Mouse (Mus musculus) heart, adult 11 months (tissue): Measurements from ENCODE around the gene Abhd11.
"Not testable (repeated sequence)": the region's sequence is repeated elsewhere in the genome, so short reads cannot be mapped to it uniquely, and the experiment has no call there.

Experiments used
- DNase-seq: peaks from one replicate; pipeline ENCODE4 v3.0.0; 2022

Abhd11 gene

DNA sequence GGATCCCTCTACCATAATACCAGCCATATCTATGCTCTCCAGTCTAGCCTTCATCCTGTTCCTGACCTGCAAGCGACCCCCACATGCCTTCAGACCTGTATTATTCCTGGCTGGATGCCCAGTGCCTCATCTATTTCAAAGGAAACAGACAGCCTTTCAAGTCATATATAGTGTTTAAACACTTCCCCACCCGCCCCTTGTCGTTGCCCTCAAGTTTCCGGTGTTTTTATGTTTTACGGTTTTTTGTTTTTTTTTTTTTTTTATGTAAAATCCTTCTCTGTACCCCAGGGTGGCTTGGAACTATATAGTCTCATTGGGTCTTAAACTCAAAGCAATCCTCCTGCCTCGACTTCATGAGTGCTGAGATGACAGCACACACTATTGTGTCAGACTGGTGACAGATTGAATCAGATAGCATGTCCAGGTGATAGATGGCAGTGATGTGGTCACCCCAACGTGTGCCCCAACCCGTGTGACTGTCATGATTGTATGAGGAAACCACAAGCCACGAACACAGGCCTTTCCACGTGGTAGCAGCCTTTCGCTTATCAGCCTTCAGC, 15.8 kb downstream of the Abhd11 start:
- peak; percentile 94 for DNase-seq

GRCm38 (mm10) chr5:135025899-135026298, 16.9 kb downstream of the Abhd11 start:
- DNase-seq, result no peak

- DNase-seq, result no peak
Measured at GRCm38 (mm10) chr5:135029007-135029854, 20.3 kb downstream of the Abhd11 start.

DNA sequence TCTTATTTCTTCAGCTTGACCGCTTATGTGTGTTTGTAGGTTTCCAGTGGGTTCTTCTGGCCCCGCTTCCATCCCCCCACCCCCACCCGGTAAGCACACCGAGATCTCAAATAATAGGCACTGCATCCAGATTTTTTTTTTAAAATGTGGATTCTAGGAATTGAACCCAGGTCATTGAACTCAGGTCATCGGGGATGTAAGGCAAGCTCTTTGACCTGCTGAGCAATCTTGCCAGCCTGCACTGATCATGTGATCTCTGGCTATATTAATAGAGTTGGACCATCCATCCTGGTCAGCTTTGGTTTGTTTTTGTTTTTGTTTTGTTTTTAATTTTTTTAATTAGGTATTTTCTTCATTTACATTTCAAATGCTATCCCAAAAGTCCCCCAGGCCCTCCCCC, 23.6 kb downstream of the Abhd11 start:
- DNase-seq, result no peak

GRCm38 (mm10) chr5:135034593-135034992, 25.6 kb downstream of the Abhd11 start:
- DNase-seq, result no peak

DNA sequence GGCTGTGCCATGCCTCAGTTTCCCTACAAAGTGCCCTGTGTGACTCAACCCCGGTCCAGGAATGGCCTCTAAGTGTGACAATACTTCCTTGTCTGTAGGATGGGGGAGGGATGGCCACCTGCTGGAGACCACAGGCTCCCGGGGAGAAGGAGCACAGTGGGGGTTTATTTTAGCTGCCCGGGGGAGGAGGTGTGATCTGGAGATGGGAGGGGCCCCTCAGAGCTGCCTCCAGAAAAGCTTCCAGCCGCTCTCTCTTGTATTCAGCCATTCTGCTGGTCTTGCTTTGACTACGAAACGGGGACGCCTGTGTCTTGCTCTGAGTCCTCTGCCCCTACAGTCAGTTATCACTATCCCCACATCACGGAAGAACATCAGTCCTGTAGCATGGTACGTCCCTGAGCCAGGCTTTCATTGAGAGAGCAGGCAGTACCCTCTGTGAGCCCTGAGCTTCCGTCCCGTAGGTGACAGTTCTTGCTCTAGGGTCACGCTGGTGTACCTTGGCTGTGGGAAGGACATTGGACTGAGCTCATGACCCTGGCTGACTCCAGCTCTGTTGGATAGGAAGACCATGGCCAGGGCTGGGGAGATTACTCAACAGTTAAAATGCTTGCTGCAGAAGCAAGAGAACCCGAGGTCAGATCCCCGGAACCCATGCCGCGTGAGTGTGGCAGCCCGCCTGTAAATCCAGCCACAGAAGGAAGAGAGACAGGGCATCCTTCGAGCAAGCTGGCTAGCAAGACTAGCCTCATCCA, 26.8 kb downstream of the Abhd11 start:
- DNase-seq, result no peak

DNA sequence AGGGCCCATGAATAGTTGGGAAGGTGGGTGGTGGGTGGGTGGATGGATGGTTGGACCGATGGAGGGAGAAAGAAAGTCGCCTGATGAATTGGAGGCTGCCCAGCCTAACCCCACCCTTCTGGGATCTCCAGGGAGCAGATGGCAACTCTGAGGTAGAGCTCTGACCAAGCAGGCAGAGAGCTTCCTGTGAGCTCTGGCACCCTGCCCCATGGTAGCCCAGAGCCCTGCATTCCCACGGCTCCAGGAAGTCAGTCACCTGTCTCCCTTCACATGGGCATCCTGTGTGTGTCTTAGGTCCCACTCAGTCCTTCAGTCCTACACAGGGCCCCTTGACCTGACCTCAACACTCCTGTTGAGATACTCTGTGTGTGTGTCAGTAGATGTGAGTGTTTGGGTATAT, 29.0 kb downstream of the Abhd11 start:
- no peak for DNase-seq

- no peak for DNase-seq
Measured at GRCm38 (mm10) chr5:135039541-135039940, 30.6 kb downstream of the Abhd11 start.

- DNase-seq, result no peak
Measured at GRCm38 (mm10) chr5:135040059-135040458, 31.1 kb downstream of the Abhd11 start.

GRCm38 (mm10) chr5:135040777-135041176, 31.8 kb downstream of the Abhd11 start:
- DNase-seq, result no peak

GRCm38 (mm10) chr5:135042105-135042788, 33.3 kb downstream of the Abhd11 start:
- no peak for DNase-seq

DNA sequence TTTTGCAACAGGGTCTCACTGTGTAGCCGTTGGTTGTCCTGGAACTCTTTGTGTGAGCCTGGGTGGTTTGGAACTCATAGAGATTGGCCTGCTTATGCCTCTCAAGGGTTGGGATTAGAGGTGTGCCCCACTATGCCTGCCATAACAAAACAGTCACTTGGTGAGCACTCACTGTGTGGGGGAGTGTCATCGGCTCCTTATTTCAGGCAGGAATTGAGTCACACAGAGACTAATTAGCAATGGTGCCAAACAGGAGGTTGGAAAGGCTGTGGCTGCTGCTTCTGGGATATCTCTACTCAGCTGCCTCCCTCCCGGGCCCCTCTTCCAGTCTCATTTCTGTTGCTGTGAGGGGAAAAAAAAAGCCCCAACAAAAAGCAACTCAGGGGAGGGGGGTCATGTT, 35.6 kb downstream of the Abhd11 start:
- DNase-seq, result no peak

DNA sequence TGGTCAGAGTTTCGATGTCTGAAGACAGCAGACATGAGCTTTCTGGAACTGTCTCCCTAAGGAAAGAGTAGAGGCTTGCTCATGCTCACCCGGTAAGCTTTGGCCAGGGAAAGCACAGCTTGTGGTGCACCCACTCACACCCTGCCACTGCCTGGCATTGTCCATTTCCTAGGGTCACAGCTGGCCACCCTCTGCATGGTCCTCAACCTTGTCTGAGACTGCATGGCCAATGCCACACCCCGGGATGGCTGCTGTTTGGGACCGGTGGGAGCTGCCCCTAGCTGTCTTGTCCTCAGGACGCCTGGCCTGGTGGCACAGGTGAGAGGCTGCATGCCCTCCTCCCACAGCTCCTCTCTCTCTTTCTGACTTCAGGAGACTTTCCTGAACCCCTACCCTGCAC, 39.6 kb downstream of the Abhd11 start:
- peak; percentile 87 for DNase-seq

GRCm38 (mm10) chr5:135049268-135049667, 40.3 kb downstream of the Abhd11 start:
- DNase-seq, result not testable (repeated sequence)

- DNase-seq, result peak; percentile 88
Measured at GRCm38 (mm10) chr5:135053356-135053755, 44.4 kb downstream of the Abhd11 start.
